Mouse (Mus musculus) gastrocnemius, postnatal 10 days (tissue): ENCODE results near the gene Hist1h3b. TPM values are rescaled to one million over a fixed set of nuclear protein-coding genes. Genes with fewer than 3 reads are reported as not detected.
A peak's percentile ranks its signal among the peaks of the same experiment; 100 is the strongest.

ENCODE experiments used
- DNase-seq: peaks from one replicate; pipeline ENCODE4 v3.0.0; 2021; ENCODE audit warnings: mixed read lengths
- total RNA-seq, 2 experiments: library from RNA; stranded (reverse); gene quantifications; 2 replicates each; pipeline ENCODE4 v1.2.3; 2021

The Hist1h3b gene
- total RNA-seq, 2 experiments from 2014 or later, result 213 to 261 TPM

- peak; percentile 87 for DNase-seq
These were observed 13.4 kb upstream of the Hist1h3b start, which contains the start of gene Hist1h1c for GRCm38 (mm10) chr13:23738677-23739068. TSS of gene Hist1h1c (plus strand) at chr13:23738808.

DNA sequence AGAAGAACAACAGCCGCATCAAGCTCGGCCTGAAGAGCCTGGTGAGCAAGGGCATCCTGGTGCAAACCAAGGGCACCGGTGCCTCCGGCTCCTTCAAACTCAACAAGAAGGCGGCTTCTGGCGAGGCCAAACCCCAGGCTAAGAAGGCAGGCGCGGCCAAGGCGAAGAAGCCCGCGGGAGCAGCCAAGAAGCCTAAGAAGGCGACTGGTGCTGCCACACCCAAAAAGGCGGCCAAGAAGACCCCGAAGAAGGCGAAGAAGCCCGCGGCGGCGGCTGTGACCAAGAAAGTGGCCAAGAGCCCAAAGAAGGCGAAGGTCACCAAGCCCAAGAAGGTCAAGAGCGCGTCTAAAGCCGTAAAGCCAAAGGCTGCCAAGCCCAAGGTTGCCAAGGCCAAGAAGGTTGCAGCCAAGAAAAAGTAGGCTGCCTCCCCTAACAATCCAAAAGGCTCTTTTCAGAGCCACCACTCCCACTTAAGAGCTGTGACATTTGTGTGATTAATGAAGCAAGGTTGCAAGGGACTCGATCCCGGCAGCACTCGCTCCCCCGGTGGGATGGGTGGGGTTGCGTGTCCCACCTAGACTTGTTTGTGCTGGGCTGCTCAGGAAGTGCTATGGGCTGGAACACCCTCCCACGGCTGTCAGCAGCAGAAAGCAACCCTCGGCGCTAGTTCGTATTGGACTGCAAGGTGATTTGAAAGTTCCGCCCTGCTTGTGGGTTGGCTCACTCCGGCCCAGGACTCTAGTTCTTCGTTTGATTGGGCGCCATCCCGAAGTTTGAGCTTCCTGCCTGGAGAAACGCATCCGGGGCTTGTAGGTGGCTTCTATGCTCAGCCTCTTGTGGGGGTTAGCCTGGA is 12.8 kb upstream of the Hist1h3b start:
- peak; percentile 78 for DNase-seq

DNA sequence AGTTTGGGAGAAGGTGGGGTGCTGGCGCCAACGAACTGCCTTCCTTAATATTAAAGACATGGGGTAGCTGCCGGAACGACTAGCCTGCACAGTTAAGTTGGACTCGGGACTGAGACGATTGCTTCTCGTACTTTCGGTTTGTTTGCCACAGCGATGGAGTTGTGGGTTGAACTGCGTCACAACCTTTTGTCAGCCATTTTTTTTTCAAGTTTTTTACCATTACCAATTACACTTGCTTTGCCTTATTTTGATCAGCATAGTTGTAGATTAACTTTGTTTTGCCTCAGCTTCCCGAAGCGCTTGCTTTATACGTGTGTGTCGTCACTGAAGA is 12.2 kb upstream of the Hist1h3b start:
- DNase-seq, result no peak

DNA sequence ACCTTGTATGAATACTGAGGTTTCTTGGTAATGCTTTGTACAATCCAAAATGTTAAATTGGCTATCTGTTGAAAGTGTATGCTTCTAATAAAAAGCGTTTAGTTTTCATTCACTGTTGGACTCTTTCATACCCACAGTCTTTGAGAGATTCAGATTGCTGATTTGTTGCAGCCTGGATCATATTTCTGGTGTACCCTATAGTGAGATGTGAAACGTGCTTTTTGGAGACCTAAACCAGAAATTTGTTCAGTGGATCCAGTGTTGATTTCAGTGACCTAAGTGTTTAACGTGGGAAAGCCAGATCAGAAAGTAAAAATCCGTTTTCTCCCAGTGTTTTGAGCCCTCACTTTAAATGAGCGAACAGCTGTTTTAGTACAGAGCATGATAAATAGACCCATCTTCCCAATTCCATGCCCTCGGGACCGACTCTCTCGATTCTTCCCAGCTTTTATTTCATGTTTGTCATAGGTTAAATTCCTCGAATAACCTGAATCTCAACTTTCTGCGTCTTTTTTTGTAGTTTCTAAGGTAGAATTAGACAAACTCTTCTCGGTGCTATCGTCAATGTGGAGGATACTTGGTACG is 11.7 kb upstream of the Hist1h3b start:
- no peak for DNase-seq

DNA sequence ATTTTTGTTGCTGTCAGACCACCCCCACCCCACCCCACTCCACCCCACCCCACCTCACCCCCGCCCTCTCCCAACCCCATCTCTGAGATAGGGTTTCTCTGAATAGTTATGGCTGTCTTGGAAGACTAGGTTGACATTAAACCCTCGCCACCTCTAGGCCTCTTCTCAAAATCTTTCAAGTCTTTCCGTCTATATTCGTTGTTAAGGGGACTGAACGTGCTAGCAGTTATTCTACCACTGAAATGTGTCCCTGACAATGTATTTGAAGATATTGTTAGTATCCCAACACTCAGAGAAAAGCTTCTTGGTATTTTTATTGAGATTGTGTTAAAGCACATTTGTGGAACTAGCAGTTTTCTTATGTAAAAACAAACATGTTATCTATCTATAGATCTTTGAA is 11.2 kb upstream of the Hist1h3b start:
- DNase-seq, result no peak

- no peak for DNase-seq
These were observed 10.1 kb upstream of the Hist1h3b start for GRCm38 (mm10) chr13:23742007-23742406.

GRCm38 (mm10) chr13:23743215-23743614 is 8.9 kb upstream of the Hist1h3b start:
- DNase-seq, result no peak

DNA sequence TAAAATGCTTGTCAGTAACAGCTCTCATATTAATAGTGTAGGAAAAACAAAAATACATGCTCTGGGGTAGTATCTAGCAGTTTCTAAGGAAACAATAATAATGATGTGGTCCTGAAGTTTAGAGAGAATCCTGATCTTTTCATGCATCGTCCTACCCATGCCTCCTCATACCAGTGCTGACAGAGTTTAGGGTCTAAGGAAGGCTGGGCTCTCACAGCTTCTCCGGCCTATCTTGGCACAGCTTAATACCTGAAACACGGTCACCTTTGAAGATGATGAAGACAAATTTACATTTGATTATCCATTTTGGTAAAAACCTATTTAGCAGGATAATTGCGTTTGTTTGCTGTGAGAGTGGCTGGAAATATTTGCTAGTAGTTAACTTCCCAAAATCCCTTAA is 8.1 kb upstream of the Hist1h3b start:
- no peak for DNase-seq

DNA sequence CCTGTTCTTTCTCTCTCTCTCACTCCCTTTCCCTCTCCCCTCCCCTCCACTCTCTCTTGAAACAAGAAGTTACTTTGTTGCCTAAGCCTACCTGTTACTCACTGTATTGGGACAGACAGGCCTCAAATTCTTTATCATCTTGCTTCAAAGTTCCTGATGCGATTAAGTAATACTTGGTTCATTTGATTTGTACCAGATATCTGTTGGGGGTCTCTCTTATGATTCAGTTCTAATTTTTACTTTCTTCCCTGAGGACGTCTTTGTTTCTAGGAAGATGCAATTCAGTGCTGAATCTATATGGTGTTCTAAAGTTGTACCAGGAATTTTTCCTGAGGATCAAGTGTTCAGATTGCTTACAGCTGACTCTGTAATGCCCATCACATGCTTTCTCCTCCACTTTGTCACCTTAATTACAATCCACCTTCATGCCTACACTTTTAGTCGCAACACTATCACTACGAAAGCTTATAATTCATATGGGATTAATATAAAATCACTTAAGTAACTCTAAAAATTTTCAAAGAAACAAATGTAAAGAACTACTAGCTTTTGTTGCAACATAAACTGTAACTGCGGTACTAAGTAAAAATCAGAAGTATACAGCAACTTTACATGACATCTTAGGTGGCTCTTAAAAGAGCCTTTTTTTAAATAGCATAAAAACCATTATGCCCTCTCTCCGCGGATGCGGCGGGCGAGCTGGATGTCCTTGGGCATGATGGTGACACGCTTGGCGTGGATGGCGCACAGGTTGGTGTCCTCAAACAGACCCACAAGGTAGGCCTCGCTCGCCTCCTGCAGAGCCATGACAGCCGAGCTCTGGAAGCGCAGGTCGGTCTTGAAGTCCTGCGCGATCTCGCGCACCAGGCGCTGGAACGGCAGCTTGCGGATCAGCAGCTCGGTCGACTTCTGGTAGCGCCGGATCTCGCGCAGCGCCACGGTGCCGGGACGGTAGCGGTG is 7.4 kb upstream of the Hist1h3b start:
- DNase-seq, result no peak

DNA sequence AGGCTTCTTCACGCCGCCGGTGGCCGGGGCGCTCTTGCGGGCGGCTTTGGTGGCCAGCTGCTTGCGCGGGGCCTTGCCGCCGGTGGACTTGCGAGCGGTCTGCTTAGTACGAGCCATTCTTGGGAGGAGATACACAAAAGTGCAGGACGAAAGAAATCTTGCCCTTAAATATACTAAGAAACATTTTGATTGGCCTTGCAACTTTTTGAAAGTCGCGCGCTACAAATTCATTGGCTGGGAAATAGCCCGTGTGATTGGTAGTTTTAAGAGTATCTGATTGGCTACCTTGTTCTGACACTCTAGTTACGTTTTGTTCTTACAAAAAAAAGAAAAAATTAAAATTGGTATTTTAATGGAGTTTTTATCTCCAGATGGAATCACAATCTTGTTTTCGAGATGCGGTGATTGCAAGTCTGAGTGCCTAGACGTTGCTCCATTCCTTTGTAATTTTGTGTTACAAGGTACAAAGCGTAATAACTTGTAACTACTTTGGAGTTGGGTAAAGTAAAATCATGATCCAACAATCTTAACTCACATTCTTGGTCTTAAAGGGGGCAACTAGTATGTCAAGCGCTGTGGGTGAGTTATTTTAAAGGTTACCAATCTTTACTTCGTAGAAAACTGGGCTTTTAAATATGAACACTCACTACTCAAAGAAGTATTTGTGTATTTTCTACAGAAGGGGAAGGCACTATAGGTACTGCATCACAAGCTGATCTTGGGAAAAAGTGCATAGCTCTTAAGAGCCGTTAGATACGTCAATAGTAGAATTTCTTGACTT is 6.5 kb upstream of the Hist1h3b start, which contains the start of gene Hist1h3c:
Hist1h3c (minus strand) TSS at position 222 of the 781 bp plus-strand sequence.
- peak; percentile 82 for DNase-seq

DNA sequence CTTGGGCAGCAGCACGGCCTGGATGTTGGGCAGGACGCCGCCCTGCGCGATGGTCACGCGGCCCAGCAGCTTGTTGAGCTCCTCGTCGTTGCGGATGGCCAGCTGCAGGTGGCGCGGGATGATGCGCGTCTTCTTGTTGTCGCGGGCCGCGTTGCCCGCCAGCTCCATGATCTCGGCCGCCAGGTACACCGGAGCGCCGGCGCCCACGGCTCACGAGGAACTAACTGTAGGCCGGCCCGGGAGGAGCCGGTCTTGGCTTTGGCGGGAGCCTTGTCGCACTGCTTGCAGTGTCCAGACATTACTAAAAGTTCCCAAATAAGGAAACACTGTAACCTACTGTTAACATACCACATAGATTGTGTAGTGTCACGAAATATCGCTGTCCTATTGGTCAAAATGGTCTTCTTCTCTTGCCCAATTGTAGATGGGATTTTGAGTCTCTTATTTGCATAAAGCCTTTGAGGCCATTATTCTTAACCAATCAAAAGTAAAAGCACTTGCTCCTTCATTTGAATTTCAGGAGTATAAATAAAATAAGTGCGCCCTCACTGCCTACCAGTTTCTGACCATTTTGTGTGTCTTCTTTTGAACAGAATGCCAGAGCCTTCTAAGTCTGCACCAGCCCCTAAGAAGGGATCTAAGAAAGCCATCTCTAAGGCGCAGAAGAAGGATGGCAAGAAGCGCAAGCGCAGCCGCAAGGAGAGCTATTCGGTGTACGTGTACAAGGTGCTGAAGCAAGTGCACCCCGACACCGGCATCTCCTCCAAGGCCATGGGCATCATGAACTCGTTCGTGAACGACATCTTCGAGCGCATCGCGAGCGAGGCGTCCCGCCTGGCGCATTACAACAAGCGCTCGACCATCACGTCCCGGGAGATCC is 5.6 kb upstream of the Hist1h3b start, which contains the start of gene Hist1h2bb:
Hist1h2bb (plus strand) TSS at position 534 of the 880 bp plus-strand sequence.
- peak; percentile 61 for DNase-seq

DNA sequence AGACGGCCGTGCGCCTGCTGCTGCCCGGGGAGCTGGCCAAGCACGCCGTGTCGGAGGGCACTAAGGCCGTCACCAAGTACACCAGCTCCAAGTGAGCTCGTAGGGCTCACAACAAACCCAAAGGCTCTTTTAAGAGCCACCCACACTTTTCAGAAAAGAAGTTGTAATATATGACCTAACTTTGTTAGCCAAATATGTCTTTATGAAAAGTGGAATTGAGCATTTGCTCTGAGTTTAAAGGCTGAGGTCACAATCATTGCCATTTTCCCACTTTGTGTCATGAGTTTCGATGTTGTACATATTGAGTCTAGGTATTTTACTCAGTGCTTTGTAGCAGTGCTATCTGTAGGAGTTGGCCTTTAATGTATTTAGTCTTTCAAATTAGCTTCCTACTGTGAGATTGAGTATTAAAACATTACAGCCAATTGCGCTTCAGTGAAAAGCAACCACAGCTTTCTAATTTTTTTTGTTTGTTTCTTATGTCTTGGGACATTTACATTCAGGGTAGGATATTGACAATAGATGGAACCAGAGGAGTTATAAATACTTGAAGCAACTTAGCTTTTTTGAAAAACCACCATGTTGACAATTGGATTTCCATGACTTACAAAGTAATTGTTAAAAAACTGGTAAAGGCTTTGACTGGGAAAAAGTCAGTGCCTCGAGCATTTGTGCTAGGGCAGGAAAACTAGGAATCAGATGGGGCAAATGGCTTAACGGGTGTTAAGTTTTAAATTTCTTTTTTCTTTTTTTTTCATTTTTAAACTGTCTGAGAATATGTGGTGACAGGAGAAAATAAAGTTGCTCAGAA is 4.8 kb upstream of the Hist1h3b start:
- no peak for DNase-seq

DNA sequence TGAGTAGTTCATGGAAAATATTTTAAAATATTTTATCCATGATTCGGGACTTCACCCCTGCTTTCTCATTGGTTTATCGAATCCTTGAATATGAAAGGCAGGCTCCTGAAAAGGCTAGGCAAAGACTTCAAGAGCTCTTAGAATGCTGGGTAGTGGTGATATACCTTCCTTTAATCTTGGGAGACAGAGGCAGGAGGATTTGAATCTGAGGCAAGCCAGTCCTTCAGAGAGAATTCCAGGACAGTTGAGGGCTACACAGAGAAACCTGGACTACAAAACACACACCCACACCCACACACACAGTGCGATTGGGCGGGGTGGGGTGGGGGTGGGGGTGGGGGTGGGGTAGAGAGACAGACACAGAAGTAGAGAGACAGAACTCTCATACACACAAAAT is 4.2 kb upstream of the Hist1h3b start:
- DNase-seq, result no peak

GRCm38 (mm10) chr13:23749563-23750121 is 2.4 kb upstream of the Hist1h3b start:
- DNase-seq, result no peak

DNA sequence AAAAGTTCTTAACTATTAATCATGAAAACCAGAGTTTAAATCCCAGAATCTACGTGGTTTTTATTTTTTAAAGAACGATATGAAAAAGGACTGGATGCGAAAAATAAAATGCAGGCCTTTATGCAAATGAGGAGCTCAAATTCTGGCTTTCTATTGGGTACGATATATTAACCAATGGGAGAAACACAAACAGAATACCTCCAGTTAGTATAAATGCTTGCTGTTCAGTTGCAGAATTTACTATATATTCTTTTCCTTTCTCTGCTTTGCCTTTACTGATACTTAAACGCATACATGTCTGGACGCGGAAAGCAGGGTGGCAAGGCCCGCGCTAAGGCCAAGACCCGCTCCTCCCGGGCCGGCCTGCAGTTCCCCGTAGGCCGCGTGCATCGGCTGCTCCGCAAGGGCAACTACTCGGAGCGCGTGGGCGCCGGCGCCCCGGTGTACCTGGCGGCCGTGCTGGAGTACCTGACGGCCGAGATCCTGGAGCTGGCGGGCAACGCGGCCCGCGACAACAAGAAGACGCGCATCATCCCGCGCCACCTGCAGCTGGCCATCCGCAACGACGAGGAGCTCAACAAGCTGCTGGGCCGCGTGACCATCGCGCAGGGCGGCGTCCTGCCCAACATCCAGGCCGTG is 1.1 kb upstream of the Hist1h3b start, which contains the start of gene Hist1h2ab:
Hist1h2ab (plus strand) TSS at position 288 of the 639 bp plus-strand sequence.
- peak; percentile 39 for DNase-seq

DNA sequence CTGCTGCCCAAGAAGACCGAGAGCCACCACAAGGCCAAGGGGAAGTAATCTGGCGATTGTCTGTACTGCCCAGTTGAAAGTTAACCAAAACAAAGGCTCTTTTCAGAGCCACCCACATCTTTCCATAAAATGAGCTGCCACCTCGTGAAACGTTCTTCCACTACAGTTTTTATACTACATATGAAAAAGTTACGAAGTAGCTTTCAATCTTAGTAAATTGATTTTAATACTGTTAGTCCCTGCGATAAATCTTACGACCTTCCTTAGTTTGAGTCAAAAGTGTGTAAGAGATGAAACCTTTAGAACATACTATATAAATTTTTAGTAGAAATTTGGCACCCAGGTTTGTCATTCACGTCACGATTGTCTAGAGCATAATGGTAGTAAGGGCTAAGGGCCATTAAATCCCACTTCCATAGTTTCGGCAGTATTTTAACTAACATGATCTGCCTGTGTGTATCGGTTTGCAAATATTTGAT is 550 bp upstream of the Hist1h3b start:
- no peak for DNase-seq

- no peak for DNase-seq
These were observed 690 bp downstream of the Hist1h3b start for GRCm38 (mm10) chr13:23752742-23753172.

DNA sequence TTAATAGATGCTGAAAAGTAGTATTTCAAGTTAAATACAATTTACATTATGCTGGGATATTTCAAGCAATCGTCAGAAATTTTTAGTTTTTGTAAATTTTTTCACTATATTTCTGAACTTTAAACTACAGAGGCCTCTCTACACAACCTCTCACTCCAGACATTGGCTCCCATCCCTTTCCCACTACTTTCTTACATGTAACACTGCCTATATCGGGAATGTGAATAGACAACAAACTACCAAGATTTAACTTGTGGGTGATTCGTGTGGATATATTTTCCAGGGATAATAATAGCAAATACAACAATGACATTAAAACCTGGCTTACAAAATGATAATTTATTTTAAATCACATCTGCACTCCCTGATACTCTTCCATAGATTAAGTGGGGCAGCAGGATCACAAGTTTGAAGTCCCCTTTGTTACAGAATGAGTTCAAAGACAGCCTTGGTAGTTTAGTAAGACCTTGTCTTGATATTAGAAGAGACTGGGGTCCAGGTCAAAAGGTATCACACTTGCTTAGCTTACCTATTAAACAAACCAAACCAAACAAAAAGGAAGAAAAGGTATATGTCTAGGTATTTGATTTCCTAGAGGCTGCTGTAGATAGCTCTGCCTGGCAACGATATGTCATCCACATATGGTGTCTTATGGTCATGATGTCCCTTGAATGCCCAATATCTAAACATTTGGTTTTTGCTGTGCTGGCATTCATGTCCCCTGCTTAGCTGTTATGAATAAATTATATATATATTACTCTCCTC is 1.4 kb downstream of the Hist1h3b start:
- DNase-seq, result no peak
